In the genomic region with DNA sequence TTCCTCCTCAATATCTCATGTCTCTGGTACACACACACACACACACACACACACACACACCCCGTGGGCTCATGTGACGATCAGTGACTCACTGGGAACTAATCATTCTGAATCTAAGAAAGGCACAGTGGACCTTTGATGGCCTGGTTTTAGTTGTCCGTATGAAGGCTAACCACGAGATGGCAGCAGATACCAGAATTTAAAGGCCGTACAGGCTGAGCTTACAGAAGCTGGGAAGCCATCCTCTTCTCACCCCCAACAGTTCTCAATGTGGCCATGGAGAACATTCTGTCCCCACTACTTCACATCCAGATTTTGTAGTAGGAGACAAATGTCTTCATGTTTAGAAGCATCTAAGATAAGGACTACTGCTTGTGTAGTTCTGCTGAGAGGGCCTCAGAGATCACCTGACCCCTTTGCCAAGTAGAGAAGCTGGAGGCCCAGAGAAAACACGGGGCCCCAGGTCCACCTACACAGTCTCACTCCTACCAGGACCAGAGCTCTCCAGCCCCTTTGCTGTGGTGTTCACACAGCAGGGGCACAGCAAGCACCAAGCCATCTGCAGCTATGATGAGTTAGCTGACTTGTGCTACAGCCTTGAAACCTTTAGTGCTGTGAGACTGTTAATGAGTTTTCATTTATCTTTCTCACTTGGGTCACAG, we compare ENCODE assay signal across 8 mouse cellular contexts.
DNase-seq lines count a peak whose midpoint lies in the region; ATAC-seq lines count a peak whose summit lies in the region.

No protein-coding gene starts in this region.

- 20% methylated on average over 6 of the region's 6 CpGs for WGBS in hindbrain, embryonic 13.5 days

- peak; percentile 84 for ATAC-seq in hindbrain, embryonic 13.5 days (ENCODE audit: low FRiP score)

- no peaks in the 10 kb centered on the region for H3K9me3 ChIP-seq in hindbrain, embryonic 13.5 days

- H3K9ac ChIP-seq in hindbrain, embryonic 13.5 days = peak overlapping the region; percentile 51

- peak overlapping the region; percentile 58; the same call in 1 of the 2 replicates for H3K27ac ChIP-seq in hindbrain, embryonic 13.5 days

- H3K4me2 ChIP-seq in hindbrain, embryonic 13.5 days = no peak overlapping the region

- H3K36me3 ChIP-seq in hindbrain, embryonic 13.5 days = peaks cover 5% of the 10 kb centered on the region

- H3K4me1 ChIP-seq in hindbrain, embryonic 13.5 days (replicated peaks) = peaks cover 11% of the 10 kb centered on the region

- H3K27me3 ChIP-seq in hindbrain, embryonic 13.5 days = no peaks in the 10 kb centered on the region

- no peak overlapping the region for H3K4me3 ChIP-seq in hindbrain, embryonic 13.5 days

- DNase-seq in Muller cell, postnatal 12 days (ENCODE audit: inconsistent ontology term) = peak; percentile 85
- DNase-seq in cerebellum, adult 9-11 months = peak; percentile 65
- DNase-seq in frontal cortex, postnatal 14 days (ENCODE audit: low spot score in 2 of 2) = peak; percentile 61 to 63
- DNase-seq in layer of hippocampus, postnatal 14 days (ENCODE audit: low spot score in 2 of 2) = peak; percentile 69 to 88
- DNase-seq in lung, postnatal 14 days = peak; percentile 81
- peak; percentile 66 for DNase-seq in retina, adult 2 months (ENCODE audit: low read depth, low spot score)
- peak; percentile 55 to 56 for DNase-seq in thymus, postnatal 36 days
